Comparison of ENCODE assay signal across 8 mouse cellular contexts in the genomic region with DNA sequence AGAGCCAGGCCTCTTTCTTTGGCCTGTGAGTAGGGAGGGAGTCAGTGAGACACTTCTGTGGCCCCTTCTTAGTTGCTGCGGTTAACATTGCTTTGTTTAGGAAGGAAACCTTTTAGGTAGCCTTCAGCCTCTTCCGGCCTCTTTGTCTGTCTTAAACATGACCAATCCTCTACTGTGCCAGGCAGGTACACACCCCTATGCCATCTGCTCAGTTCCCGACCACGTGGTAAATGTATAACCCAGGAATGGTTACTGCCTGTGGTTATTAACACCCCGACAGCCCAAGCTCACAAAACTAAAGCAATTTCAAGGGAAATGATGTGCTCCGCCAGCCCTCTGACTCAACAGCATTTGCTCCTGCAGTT. TPM values are rescaled to one million over a fixed set of nuclear protein-coding genes. Genes with fewer than 3 reads are reported as not detected.
DNase-seq lines count a peak whose midpoint lies in the region; ATAC-seq and TF ChIP-seq lines count a peak whose summit lies in the region.

No protein-coding gene starts in this region.

- ATAC-seq in embryonic facial prominence, embryonic 15.5 days (ENCODE audit: insufficient number of reproducible peaks, low FRiP score, low TSS enrichment, low read depth): no peak
- ATAC-seq in intestine, embryonic 15.5 days: peak; percentile 86
- ATAC-seq in liver, embryonic 14.5 days (ENCODE audit: insufficient read depth): peak; percentile 58

- H3K27me3 ChIP-seq in embryonic facial prominence, embryonic 15.5 days: peaks cover under 1% of the 10 kb centered on the region
- no peaks in the 10 kb centered on the region for H3K27me3 ChIP-seq in intestine, embryonic 15.5 days (replicated peaks)
- no peaks in the 10 kb centered on the region for H3K27me3 ChIP-seq in liver, embryonic 14.5 days (ENCODE audit: control insufficient read depth, insufficient read depth, low read length)

- no peaks in the 10 kb centered on the region for H3K4me1 ChIP-seq in embryonic facial prominence, embryonic 15.5 days
- no peaks in the 10 kb centered on the region for H3K4me1 ChIP-seq in intestine, embryonic 15.5 days (replicated peaks)
- peaks cover 0 to 2% of the 10 kb centered on the region in 2 experiments; a peak in 1 of 4 replicates for H3K4me1 ChIP-seq in liver, embryonic 14.5 days (replicated peaks; ENCODE audit: control insufficient read depth in 2 of 2, insufficient read depth in 2 of 2, low read length in 1 of 2)

- no peak for TF ChIP-seq EP300 in liver, embryonic 14.5 days (IDR thresholded peaks at IDR 0.05; ENCODE audit: low read depth)

- H3K27ac ChIP-seq in left cerebral cortex, adult 2 months: peak overlapping the region; percentile 50; the same call in 1 of the 2 replicates
- peak overlapping the region; percentile 66 for H3K27ac ChIP-seq in embryonic facial prominence, embryonic 15.5 days (replicated peaks)
- H3K27ac ChIP-seq in intestine, embryonic 15.5 days: peak overlapping the region; percentile 44
- no peak overlapping the region for H3K27ac ChIP-seq in liver, embryonic 14.5 days

- intact Hi-C loops in left cerebral cortex, adult 2 months (cut with DNase I): loop anchor here (2.0 kb wide), 1 partner anchor 71 kb away; the partner anchor contains the start of gene Abcb7

- no peaks in the 10 kb centered on the region for H3K9me3 ChIP-seq in embryonic facial prominence, embryonic 15.5 days (replicated peaks)
- H3K9me3 ChIP-seq in intestine, embryonic 15.5 days: no peaks in the 10 kb centered on the region
- no peaks in the 10 kb centered on the region for H3K9me3 ChIP-seq in liver, embryonic 14.5 days (ENCODE audit: control insufficient read depth, low read length)

- H3K4me3 ChIP-seq in left cerebral cortex, adult 2 months: peak overlapping the region; percentile 64
- peak overlapping the region; percentile 57 for H3K4me3 ChIP-seq in embryonic facial prominence, embryonic 15.5 days (replicated peaks)
- peak overlapping the region; percentile 50 for H3K4me3 ChIP-seq in intestine, embryonic 15.5 days (replicated peaks)
- H3K4me3 ChIP-seq in liver, embryonic 14.5 days (ENCODE audit: insufficient read depth in 1 of 2, low read depth in 2 of 2, low read length in 2 of 2): peak overlapping the region; percentile 63 to 74

- no peak for TF ChIP-seq CTCF in left cerebral cortex, adult 2 months (IDR thresholded peaks at IDR 0.05)
- no peak for TF ChIP-seq CTCF in liver, embryonic 14.5 days (IDR thresholded peaks at IDR 0.05; ENCODE audit: low read depth)

- 26% methylated on average over 6 of the region's 6 CpGs for WGBS in embryonic facial prominence, embryonic 15.5 days
- 35% methylated on average over 6 of the region's 6 CpGs for WGBS in intestine, embryonic 15.5 days
- 18% methylated on average over 6 of the region's 6 CpGs for WGBS in liver, embryonic 14.5 days (ENCODE audit: insufficient replicate concordance)

- H3K36me3 ChIP-seq in embryonic facial prominence, embryonic 15.5 days: no peaks in the 10 kb centered on the region
- H3K36me3 ChIP-seq in intestine, embryonic 15.5 days: no peaks in the 10 kb centered on the region
- no peaks in the 10 kb centered on the region for H3K36me3 ChIP-seq in liver, embryonic 14.5 days (replicated peaks; ENCODE audit: control insufficient read depth, insufficient read depth, low read depth)

- H3K4me2 ChIP-seq in embryonic facial prominence, embryonic 15.5 days (replicated peaks): peak overlapping the region; percentile 42
- H3K4me2 ChIP-seq in intestine, embryonic 15.5 days (replicated peaks): peak overlapping the region; percentile 55
- H3K4me2 ChIP-seq in liver, embryonic 14.5 days (ENCODE audit: low read depth): peak overlapping the region; percentile 71

- H3K9ac ChIP-seq in embryonic facial prominence, embryonic 15.5 days: peak overlapping the region; percentile 26
- peak overlapping the region; percentile 49 for H3K9ac ChIP-seq in intestine, embryonic 15.5 days
- peak overlapping the region; percentile 61 for H3K9ac ChIP-seq in liver, embryonic 14.5 days (replicated peaks)

- no peak for DNase-seq in left cerebral cortex, adult 2 months (ENCODE audit: extremely low spot score in 1 of 2, low spot score in 2 of 2)
- DNase-seq in left cerebral cortex, adult 9 months (ENCODE audit: low spot score in 2 of 2): no peak
- peak; percentile 38 for DNase-seq in NIH3T3 (ENCODE audit: low read depth)
- no peak for DNase-seq in liver, embryonic 14.5 days (ENCODE audit: low read depth in 3 of 3, low spot score in 3 of 3)
- peak; percentile 17 to 20 for DNase-seq in right cerebral cortex, adult 2 months (ENCODE audit: low spot score in 2 of 2)
- DNase-seq in thymus, postnatal 10 days (ENCODE audit: low spot score in 2 of 2): no peak

RNA-seq across cellular contexts. Expression of gene Uprt, which starts 0.8 kb away (rescaled TPM):
- total RNA-seq in left cerebral cortex, adult 2 months (2021): 10 to 100 TPM; 15.0 to 15.5 TPM
- 1.8 and 1.9 TPM in 2 replicates for polyA plus RNA-seq in embryonic facial prominence, embryonic 15.5 days (2015; fragmentation: Nextera tagmentation; extraction: Ambion mirVana)
- 1.3 and 1.7 TPM in 2 replicates for polyA plus RNA-seq in intestine, embryonic 15.5 days (2015; fragmentation: Nextera tagmentation; extraction: Ambion mirVana)
- 0.47 and 0.59 TPM in 2 replicates for polyA plus RNA-seq in liver, embryonic 14.5 days (2012; rRNA removed)
- polyA plus RNA-seq in liver, embryonic 14.5 days (2014; fragmentation: Nextera tagmentation; extraction: Ambion mirVana): 0.22 and 0.27 TPM in 2 replicates

Comparison
In these comparisons a context has a peak if more than half of its experiments do, and no peak if none do; other contexts are left out.
1. DNase-seq: peak in NIH3T3 (single experiment) and right cerebral cortex, adult 2 months (2 of 2); none in left cerebral cortex, adult 2 months (0 of 2), left cerebral cortex, adult 9 months (0 of 2), liver, embryonic 14.5 days (0 of 3) and thymus, postnatal 10 days (0 of 2).
2. Peak in every context shown above with its lines, with median percentiles within 50 percentile points of each other: H3K4me3 ChIP-seq, H3K4me2 ChIP-seq and H3K9ac ChIP-seq.